Mouse (Mus musculus): ENCODE data around the gene Wdr35. TPM values are rescaled to one million over a fixed set of nuclear protein-coding genes. Genes with fewer than 3 reads are reported as not detected.

The Wdr35 gene
- total and polyA plus RNA-seq, 3 experiments: 5.9 to 8.8 (median 7.4) TPM

GRCm38 (mm10) chr12:8927652-8928051 is 46.0 kb upstream of the Wdr35 start:
- dilution Hi-C loops (cut with MboI; ENCODE audit: extremely low pct_ligation_motif_present, extremely low pct_unique_long_range_greater_than_20kb, low sequenced_read_pairs): no loop called here
- H3K27ac ChIP-seq (ENCODE audit: insufficient read depth, low read depth): no peak overlapping the region
- H3K27me3 ChIP-seq (replicated peaks): no peaks in the 10 kb centered on the region
- H3K4me2 ChIP-seq (ENCODE audit: insufficient read depth, low read depth, poor library complexity, severe bottlenecking): no peak overlapping the region
- peaks cover 11 to 83% of the 10 kb centered on the region in 2 experiments for H3K4me1 ChIP-seq (ENCODE audit: control insufficient read depth in 1 of 2, insufficient read depth in 2 of 2)
- peaks cover 91% of the 10 kb centered on the region for H3K79me2 ChIP-seq (replicated peaks; ENCODE audit: control insufficient read depth, extremely low read depth, insufficient read depth, poor library complexity, severe bottlenecking)
- in situ Hi-C loops (cut with MboI; ENCODE audit: low pct_ligation_motif_present, low pct_unique_long_range_greater_than_20kb, low sequenced_read_pairs): no loop called here
- no peaks in the 10 kb centered on the region for H3K9me3 ChIP-seq (replicated peaks; ENCODE audit: low read length)
- H3K4me3 ChIP-seq (replicated peaks in 1 of 3; ENCODE audit: low read depth in 2 of 3, low read length in 2 of 3, poor library complexity in 1 of 3): no peak overlapping the region
- 0 out of 2 replicates have a peak, but pooled peaks have one; percentile 8 for TF ChIP-seq POLR2AphosphoS2 (IDR thresholded peaks at IDR 0.05; ENCODE audit: low read depth, low read length)
- TF ChIP-seq POLR2A (IDR thresholded peaks at IDR 0.05; ENCODE audit: low read depth, low read length): no peak
- peaks cover 6 to 55% of the 10 kb centered on the region in 2 experiments for H3K36me3 ChIP-seq (replicated peaks in 1 of 2; ENCODE audit: control insufficient read depth in 1 of 2, insufficient read depth in 1 of 2, low read length in 1 of 2)
- peak; percentile 38 for DNase-seq (ENCODE audit: extremely low read depth)
- no peak overlapping the region for H3K9ac ChIP-seq (ENCODE audit: insufficient read depth, low read depth)

GRCm38 (mm10) chr12:8928766-8929165 is 44.9 kb upstream of the Wdr35 start:
- in situ Hi-C loops (cut with MboI; ENCODE audit: low pct_ligation_motif_present, low pct_unique_long_range_greater_than_20kb, low sequenced_read_pairs) (no loop called here), dilution Hi-C loops (cut with MboI; ENCODE audit: extremely low pct_ligation_motif_present, extremely low pct_unique_long_range_greater_than_20kb, low sequenced_read_pairs) (no loop called here)
- DNase-seq (ENCODE audit: extremely low read depth): no peak
- Histone ChIP-seq H3K9me3 (replicated peaks; ENCODE audit: low read length) (no peaks in the 10 kb centered on the region), H3K36me3 (replicated peaks in 1 of 2; ENCODE audit: control insufficient read depth in 1 of 2, insufficient read depth in 1 of 2, low read length in 1 of 2) (peaks cover 13 to 65% of the 10 kb centered on the region in 2 experiments), H3K79me2 (replicated peaks; ENCODE audit: control insufficient read depth, extremely low read depth, insufficient read depth, poor library complexity, severe bottlenecking) (peaks cover 84% of the 10 kb centered on the region), H3K4me1 (ENCODE audit: control insufficient read depth in 1 of 2, insufficient read depth in 2 of 2) (peaks cover 11 to 75% of the 10 kb centered on the region in 2 experiments), H3K4me3 (replicated peaks in 1 of 3; ENCODE audit: low read depth in 2 of 3, low read length in 2 of 3, poor library complexity in 1 of 3) (no peak overlapping the region), H3K27ac (ENCODE audit: insufficient read depth, low read depth) (no peak overlapping the region), H3K4me2 (ENCODE audit: insufficient read depth, low read depth, poor library complexity, severe bottlenecking) (no peak overlapping the region), H3K9ac (ENCODE audit: insufficient read depth, low read depth) (no peak overlapping the region), H3K27me3 (replicated peaks) (no peaks in the 10 kb centered on the region)
- TF ChIP-seq POLR2AphosphoS2 (IDR thresholded peaks at IDR 0.05; ENCODE audit: low read depth, low read length): 0 out of 2 replicates have a peak, but pooled peaks have one; percentile 49
- no peak for TF ChIP-seq KAT2A (IDR thresholded peaks at IDR 0.05; ENCODE audit: insufficient replicate concordance, low read length)
- no peak for TF ChIP-seq CTCF (conservative IDR thresholded peaks at IDR 0.05 in 1 of 2, IDR thresholded peaks at IDR 0.05 in 1 of 2; ENCODE audit: low read depth in 2 of 2, low read length in 2 of 2)
- no peak for TF ChIP-seq MYC (IDR thresholded peaks at IDR 0.05; ENCODE audit: low read depth, low read length)

GRCm38 (mm10) chr12:8931083-8931482 is 42.6 kb upstream of the Wdr35 start:
- H3K9me3 ChIP-seq (replicated peaks; ENCODE audit: low read length): no peaks in the 10 kb centered on the region
- dilution Hi-C loops (cut with MboI; ENCODE audit: extremely low pct_ligation_motif_present, extremely low pct_unique_long_range_greater_than_20kb, low sequenced_read_pairs) (no loop called here), in situ Hi-C loops (cut with MboI; ENCODE audit: low pct_ligation_motif_present, low pct_unique_long_range_greater_than_20kb, low sequenced_read_pairs) (no loop called here)
- no peaks in the 10 kb centered on the region for H3K27me3 ChIP-seq (replicated peaks)
- no peak for TF ChIP-seq ZNF384 (IDR thresholded peaks at IDR 0.05; ENCODE audit: low read depth, low read length)
- TF ChIP-seq PAX5 (IDR thresholded peaks at IDR 0.05; ENCODE audit: low read length): no peak
- no peak for TF ChIP-seq EP300 (IDR thresholded peaks at IDR 0.05; ENCODE audit: low read length)
- TF ChIP-seq UBTF (IDR thresholded peaks at IDR 0.05; ENCODE audit: low read depth, low read length): no peak
- no peak for TF ChIP-seq POLR2AphosphoS2 (IDR thresholded peaks at IDR 0.05; ENCODE audit: low read depth, low read length)
- TF ChIP-seq MEF2A (IDR thresholded peaks at IDR 0.05; ENCODE audit: borderline replicate concordance, low read depth, low read length): no peak
- no peak for TF ChIP-seq JUN (IDR thresholded peaks at IDR 0.05; ENCODE audit: insufficient read depth, low read depth, low read length)
- TF ChIP-seq CHD1 (IDR thresholded peaks at IDR 0.05; ENCODE audit: low read depth, low read length): no peak
- TF ChIP-seq ZC3H11A (IDR thresholded peaks at IDR 0.05; ENCODE audit: low read depth, low read length): no peak
- TF ChIP-seq MXI1 (IDR thresholded peaks at IDR 0.05; ENCODE audit: low read depth, low read length): no peak
- no peak for TF ChIP-seq JUND (conservative IDR thresholded peaks at IDR 0.05; ENCODE audit: low read depth, low read length)
- TF ChIP-seq ZMIZ1 (IDR thresholded peaks at IDR 0.05; ENCODE audit: low read depth, low read length): no peak
- TF ChIP-seq USF1 (IDR thresholded peaks at IDR 0.05; ENCODE audit: low read depth, low read length): no peak
- no peak for TF ChIP-seq MYC (IDR thresholded peaks at IDR 0.05; ENCODE audit: low read depth, low read length)
- TF ChIP-seq USF2 (conservative IDR thresholded peaks at IDR 0.05; ENCODE audit: low read depth, low read length): no peak
- no peak for TF ChIP-seq RCOR1 (conservative IDR thresholded peaks at IDR 0.05; ENCODE audit: low read depth, low read length)
- no peak for TF ChIP-seq NRF1 (IDR thresholded peaks at IDR 0.05; ENCODE audit: low read depth, low read length)
- no peak for TF ChIP-seq SIN3A (IDR thresholded peaks at IDR 0.05; ENCODE audit: low read length)
- no peak for TF ChIP-seq HCFC1 (IDR thresholded peaks at IDR 0.05; ENCODE audit: low read depth, low read length)
- TF ChIP-seq ETS1 (conservative IDR thresholded peaks at IDR 0.05; ENCODE audit: low read depth, low read length): no peak
- H3K4me2 ChIP-seq (ENCODE audit: insufficient read depth, low read depth, poor library complexity, severe bottlenecking): no peak overlapping the region
- peaks cover 4 to 56% of the 10 kb centered on the region in 2 experiments for H3K4me1 ChIP-seq (ENCODE audit: control insufficient read depth in 1 of 2, insufficient read depth in 2 of 2)
- H3K4me3 ChIP-seq (replicated peaks in 1 of 3; ENCODE audit: low read depth in 2 of 3, low read length in 2 of 3, poor library complexity in 1 of 3): no peak overlapping the region
- peaks cover 62% of the 10 kb centered on the region for H3K79me2 ChIP-seq (replicated peaks; ENCODE audit: control insufficient read depth, extremely low read depth, insufficient read depth, poor library complexity, severe bottlenecking)
- H3K27ac ChIP-seq (ENCODE audit: insufficient read depth, low read depth): no peak overlapping the region
- no peak overlapping the region for H3K9ac ChIP-seq (ENCODE audit: insufficient read depth, low read depth)
- peaks cover 27 to 68% of the 10 kb centered on the region in 2 experiments for H3K36me3 ChIP-seq (replicated peaks in 1 of 2; ENCODE audit: control insufficient read depth in 1 of 2, insufficient read depth in 1 of 2, low read length in 1 of 2)
- DNase-seq (ENCODE audit: extremely low read depth): no peak

Data from CH12.LX (cell line).